Mouse (Mus musculus): ENCODE measurements around the gene Tnnt1.

DNA sequence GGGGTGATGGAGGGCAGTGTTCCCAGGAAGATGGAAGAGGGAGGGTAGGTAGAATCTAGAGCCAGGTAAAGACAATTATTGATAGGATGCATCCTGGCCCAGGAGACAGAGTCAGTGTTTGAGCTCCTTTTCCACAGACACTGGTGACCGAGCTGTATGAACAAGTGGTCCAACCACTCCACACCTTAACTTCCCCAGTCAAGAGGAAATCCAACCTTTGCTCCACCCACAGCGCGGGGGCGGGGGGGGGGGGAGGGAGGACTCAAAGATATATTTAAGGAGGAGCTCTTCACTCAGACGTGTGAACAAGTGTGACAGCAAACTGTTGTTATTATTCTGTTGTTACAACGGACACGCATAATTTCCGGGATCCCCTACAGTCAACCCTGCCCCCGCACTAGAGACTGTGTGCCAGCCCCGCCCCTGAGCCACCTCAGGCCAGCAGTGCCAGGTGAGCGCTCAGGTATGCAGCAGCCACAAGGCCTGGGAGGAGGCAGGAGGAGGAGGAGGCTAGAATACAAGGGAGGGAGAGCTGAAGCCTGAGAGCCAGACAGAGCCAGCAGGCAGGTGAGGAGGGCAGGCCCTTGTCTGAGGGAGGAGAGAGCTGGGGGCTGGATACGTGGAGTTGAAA, 51.9 kb downstream of the Tnnt1 start:
- no peak for TF ChIP-seq POLR2A (IDR thresholded peaks at IDR 0.05; ENCODE audit: insufficient read length, low read depth)
- no peak for TF ChIP-seq USF1 (IDR thresholded peaks at IDR 0.05; ENCODE audit: low read depth)
- TF ChIP-seq CEBPB (IDR thresholded peaks at IDR 0.05; ENCODE audit: insufficient read depth, poor library complexity, severe bottlenecking): no peak
- no peak for TF ChIP-seq TCF12 (IDR thresholded peaks at IDR 0.05; ENCODE audit: insufficient read depth, poor library complexity, severe bottlenecking)

Measured in myocyte (in vitro differentiated cells).